8 mouse cellular contexts compared by ENCODE assay signal in genomic region chr8:11277602-11278051, GRCm38 (mm10). TPM values are rescaled to one million over a fixed set of nuclear protein-coding genes. Genes with fewer than 3 reads are reported as not detected.
A peak's percentile ranks its signal among the peaks of the same experiment; 100 is the strongest.
DNase-seq lines count a peak whose midpoint lies in the region; ATAC-seq and TF ChIP-seq lines count a peak whose summit lies in the region.

No protein-coding gene starts in this region.

- no peak overlapping the region for H3K9ac ChIP-seq in forebrain, postnatal 0 days
- no peak overlapping the region for H3K9ac ChIP-seq in forebrain, embryonic 14.5 days (ENCODE audit: low read length)
- no peak overlapping the region; the same call in 1 of the 2 replicates for H3K9ac ChIP-seq in stomach, embryonic 16.5 days (ENCODE audit: low read length)

- H3K4me2 ChIP-seq in forebrain, postnatal 0 days (ENCODE audit: low read depth): no peak overlapping the region
- no peak overlapping the region for H3K4me2 ChIP-seq in forebrain, embryonic 14.5 days (ENCODE audit: low read length)
- H3K4me2 ChIP-seq in stomach, embryonic 16.5 days (ENCODE audit: low read depth, low read length): peak overlapping the region; percentile 11; the same call in 1 of the 2 replicates

- no peak for DNase-seq in forebrain, postnatal 0 days
- no peak for DNase-seq in forebrain, embryonic 14.5 days (ENCODE audit: low spot score)
- DNase-seq in spleen, adult 2 months (ENCODE audit: low read depth in 1 of 2, low spot score in 2 of 2): no peak
- DNase-seq in spleen, adult 12 weeks (ENCODE audit: low spot score): no peak
- DNase-seq in kidney, postnatal 10 days: peak; percentile 54
- no peak for DNase-seq in layer of hippocampus, postnatal 14 days (ENCODE audit: low spot score in 2 of 2)
- no peak for DNase-seq in ovary, postnatal 10 days (ENCODE audit: low spot score)

- H3K4me1 ChIP-seq in forebrain, postnatal 0 days (ENCODE audit: insufficient read depth): no peaks in the 10 kb centered on the region
- peaks cover 2% of the 10 kb centered on the region; the same call in 1 of the 2 replicates for H3K4me1 ChIP-seq in forebrain, embryonic 14.5 days (ENCODE audit: control insufficient read depth, insufficient read depth, low read length)
- H3K4me1 ChIP-seq in spleen, adult 2 months (ENCODE audit: control insufficient read depth, insufficient read depth, insufficient read length): no peaks in the 10 kb centered on the region
- peaks cover 52% of the 10 kb centered on the region for H3K4me1 ChIP-seq in stomach, embryonic 16.5 days (ENCODE audit: control insufficient read depth, insufficient read depth, low read length)

- 59% methylated on average over 3 of the region's 3 CpGs for WGBS in forebrain, postnatal 0 days
- 68% methylated on average over 3 of the region's 3 CpGs for WGBS in forebrain, embryonic 14.5 days
- 26% methylated on average over 3 of the region's 3 CpGs for WGBS in spleen, adult 2 months
- 63% methylated on average over 3 of the region's 3 CpGs for WGBS in stomach, embryonic 16.5 days

- no peaks in the 10 kb centered on the region for H3K27me3 ChIP-seq in forebrain, postnatal 0 days (ENCODE audit: insufficient read depth, low read length)
- H3K27me3 ChIP-seq in forebrain, embryonic 14.5 days (replicated peaks; ENCODE audit: control insufficient read depth, insufficient read depth, low read length): no peaks in the 10 kb centered on the region
- H3K27me3 ChIP-seq in spleen, adult 2 months (ENCODE audit: control insufficient read depth, insufficient read depth, low read length): no peaks in the 10 kb centered on the region
- no peaks in the 10 kb centered on the region for H3K27me3 ChIP-seq in stomach, embryonic 16.5 days (ENCODE audit: control insufficient read depth, insufficient read depth, low read length)

- TF ChIP-seq CTCF in forebrain, postnatal 0 days (IDR thresholded peaks at IDR 0.05; ENCODE audit: low read depth): no peak
- TF ChIP-seq CTCF in spleen, adult 2 months (IDR thresholded peaks at IDR 0.05; ENCODE audit: extremely low read depth, insufficient read depth, insufficient read length, insufficient replicate concordance): no peak

- H3K27ac ChIP-seq in forebrain, postnatal 0 days (ENCODE audit: low read depth, low read length): 0 out of 2 replicates have a peak overlapping the region, but pooled peaks have one; percentile 36
- no peak overlapping the region for H3K27ac ChIP-seq in forebrain, embryonic 14.5 days (ENCODE audit: low read depth, low read length)
- H3K27ac ChIP-seq in spleen, adult 2 months (ENCODE audit: insufficient read depth, low read length): peak overlapping the region; percentile 33
- H3K27ac ChIP-seq in stomach, embryonic 16.5 days (ENCODE audit: low read length): peak overlapping the region; percentile 88

- no peaks in the 10 kb centered on the region for H3K9me3 ChIP-seq in forebrain, postnatal 0 days (ENCODE audit: low read length)
- H3K9me3 ChIP-seq in forebrain, embryonic 14.5 days (replicated peaks; ENCODE audit: control insufficient read depth, low read length): no peaks in the 10 kb centered on the region
- H3K9me3 ChIP-seq in stomach, embryonic 16.5 days (replicated peaks; ENCODE audit: control insufficient read depth, low read length): no peaks in the 10 kb centered on the region

- ATAC-seq in forebrain, postnatal 0 days: no peak
- no peak for ATAC-seq in forebrain, embryonic 14.5 days
- no peak for ATAC-seq in stomach, embryonic 16.5 days (ENCODE audit: insufficient read depth, low FRiP score)

- H3K36me3 ChIP-seq in forebrain, postnatal 0 days (ENCODE audit: insufficient read depth): no peaks in the 10 kb centered on the region
- H3K36me3 ChIP-seq in forebrain, embryonic 14.5 days (ENCODE audit: control insufficient read depth, insufficient read depth, low read length): no peaks in the 10 kb centered on the region
- no peaks in the 10 kb centered on the region for H3K36me3 ChIP-seq in spleen, adult 2 months (ENCODE audit: control insufficient read depth, insufficient read depth, low read length)
- no peaks in the 10 kb centered on the region for H3K36me3 ChIP-seq in stomach, embryonic 16.5 days (ENCODE audit: control insufficient read depth, insufficient read depth, low read length)

- no peak for TF ChIP-seq POLR2A in spleen, adult 2 months (IDR thresholded peaks at IDR 0.05; ENCODE audit: low read depth, low read length)

- H3K4me3 ChIP-seq in forebrain, postnatal 0 days (ENCODE audit: low read depth, low read length): no peak overlapping the region
- no peak overlapping the region for H3K4me3 ChIP-seq in forebrain, embryonic 14.5 days (ENCODE audit: low read depth, low read length)
- H3K4me3 ChIP-seq in spleen, adult 2 months (ENCODE audit: extremely low read depth, insufficient read depth, insufficient read length): no peak overlapping the region
- no peak overlapping the region for H3K4me3 ChIP-seq in stomach, embryonic 16.5 days (replicated peaks; ENCODE audit: low read length)

RNA-seq across cellular contexts. Expression of gene Col4a2, which starts 35.0 kb away (rescaled TPM):
- total RNA-seq in forebrain, postnatal 0 days (2014; rRNA removed): 57.0 and 95.7 TPM in 2 replicates
- 23.1 and 26.6 TPM in 2 replicates for polyA plus RNA-seq in forebrain, postnatal 0 days (2015; fragmentation: Nextera tagmentation; extraction: Ambion mirVana)
- 19.1 and 27.1 TPM in 2 replicates for polyA plus RNA-seq in forebrain, embryonic 14.5 days (2014; fragmentation: Nextera tagmentation; extraction: Ambion mirVana)
- polyA plus RNA-seq in spleen, adult 2 months (2012; rRNA removed): 36.0 and 40.8 TPM in 2 replicates
- polyA plus RNA-seq in stomach, embryonic 16.5 days (2015; fragmentation: Nextera tagmentation; extraction: Ambion mirVana): 57.3 and 65.2 TPM in 2 replicates
- 10 to 100 TPM; 78.5 to 78.8 TPM for total RNA-seq in layer of hippocampus, postnatal 14 days (2021)

RNA-seq across cellular contexts. Expression of gene Col4a1, which starts 35.0 kb away (rescaled TPM):
- total RNA-seq in forebrain, postnatal 0 days (2014; rRNA removed): 114 and 217 TPM in 2 replicates
- 43.1 and 45.1 TPM in 2 replicates for polyA plus RNA-seq in forebrain, postnatal 0 days (2015; fragmentation: Nextera tagmentation; extraction: Ambion mirVana)
- polyA plus RNA-seq in forebrain, embryonic 14.5 days (2014; fragmentation: Nextera tagmentation; extraction: Ambion mirVana): 77.9 and 91.4 TPM in 2 replicates
- 111 and 123 TPM in 2 replicates for polyA plus RNA-seq in spleen, adult 2 months (2012; rRNA removed)
- polyA plus RNA-seq in stomach, embryonic 16.5 days (2015; fragmentation: Nextera tagmentation; extraction: Ambion mirVana): 207 and 211 TPM in 2 replicates
- 100 to 1,000 TPM; 108 to 117 TPM for total RNA-seq in layer of hippocampus, postnatal 14 days (2021)
